Mouse (Mus musculus) CD4-positive helper T cell, adult 2 months (primary cell): ENCODE measurements around the gene Tmem168.

Experiments
- DNase-seq: peaks from one replicate; pipeline ENCODE4 v3.0.0-alpha.2; 2012; ENCODE audit warnings: low read depth, missing footprints, low spot score

Tmem168 gene

GRCm38 (mm10) chr6:13586154-13586553, 21.7 kb downstream of the Tmem168 start:
- no peak for DNase-seq

DNA sequence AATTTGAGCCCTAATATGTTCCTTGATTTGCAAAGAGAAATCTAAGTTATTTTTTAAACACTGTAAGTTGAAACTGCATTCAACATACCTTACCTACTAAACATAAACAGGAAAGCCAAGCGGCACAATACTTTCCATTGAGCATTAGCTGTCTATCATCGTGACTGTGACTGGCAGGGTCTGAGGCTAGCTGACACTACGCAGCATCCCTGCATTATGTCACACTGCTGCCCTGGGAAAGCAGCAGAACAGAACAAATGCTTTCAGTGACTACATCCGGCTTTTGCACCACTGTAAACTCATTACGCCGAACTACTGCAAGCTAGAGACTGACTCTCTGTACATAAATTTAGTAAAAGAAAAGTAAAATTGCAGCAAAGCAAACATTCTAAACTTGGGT, 23.1 kb downstream of the Tmem168 start:
- no peak for DNase-seq

GRCm38 (mm10) chr6:13582075-13582474, 25.8 kb downstream of the Tmem168 start:
- DNase-seq: no peak

DNA sequence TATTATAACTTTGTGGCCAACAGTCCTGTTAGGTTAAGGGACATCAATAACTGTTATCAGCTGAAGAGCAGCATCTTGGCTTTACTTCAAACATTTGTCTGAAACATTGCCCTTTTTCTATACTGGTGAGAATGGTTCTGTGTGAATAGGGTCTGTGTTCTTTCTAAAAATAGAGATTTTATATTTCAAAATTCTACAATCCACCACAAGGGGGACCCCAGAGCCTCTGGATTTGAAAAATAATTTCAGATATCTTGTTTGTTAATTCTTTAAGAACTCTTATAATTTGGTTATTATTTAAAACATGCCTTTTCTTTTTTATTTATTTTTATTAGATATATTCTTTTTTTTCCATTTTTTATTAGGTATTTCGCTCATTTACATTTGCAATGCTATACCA, 42.2 kb downstream of the Tmem168 start:
- DNase-seq: no peak

DNA sequence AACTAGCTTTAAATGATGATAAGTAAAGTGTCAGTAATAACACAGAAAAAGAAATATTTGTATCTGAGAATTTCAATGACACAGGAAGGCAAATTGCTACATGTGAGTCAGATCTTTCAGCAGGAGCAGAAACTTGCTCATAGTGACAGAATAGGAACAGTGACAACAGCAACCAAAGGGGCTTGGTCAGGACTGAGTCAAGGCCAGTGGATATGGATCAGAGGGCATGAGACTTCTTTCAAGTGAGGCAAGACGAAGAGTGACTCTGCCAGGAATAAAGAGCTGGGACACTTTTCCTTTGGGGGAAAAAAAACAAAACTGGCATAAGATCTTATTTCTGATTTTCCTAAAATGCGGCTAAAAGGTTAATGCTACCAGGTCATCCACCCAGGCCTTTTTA, 52.6 kb downstream of the Tmem168 start:
- no peak for DNase-seq

- no peak for DNase-seq
These were observed 66.1 kb downstream of the Tmem168 start for GRCm38 (mm10) chr6:13541761-13542160.

- DNase-seq: no peak
These were observed 70.5 kb downstream of the Tmem168 start for GRCm38 (mm10) chr6:13537275-13537964.
